Mouse (Mus musculus): ENCODE measurements around the gene Skint8.
"Not testable (repeated sequence)": the region's sequence is repeated elsewhere in the genome, so short reads cannot be mapped to it uniquely, and the experiment has no call there.

The Skint8 gene

DNA sequence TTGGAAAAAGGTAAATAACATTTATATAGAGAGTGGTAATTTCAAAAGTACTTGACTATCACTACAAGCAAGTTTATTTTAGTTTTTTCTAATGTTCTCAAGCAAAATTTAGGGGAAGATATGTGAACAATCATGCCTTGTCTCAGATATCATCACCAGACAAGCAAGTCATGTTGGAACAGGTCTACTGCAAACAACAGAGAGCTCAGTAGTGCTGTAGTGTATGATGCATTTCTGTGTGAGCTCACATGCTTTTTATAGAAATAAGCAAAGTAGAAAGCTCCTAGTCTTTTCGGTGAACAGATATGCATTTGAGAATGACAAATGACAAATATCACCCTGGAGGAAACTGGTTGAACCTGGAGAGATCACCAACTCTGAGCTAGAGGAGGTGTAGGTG is at the start of gene Skint8:
Gene Skint8, plus strand, starts transcription at position 301 of the 400 bp plus-strand sequence.
- no peak for DNase-seq (ENCODE audit: low read depth)

DNA sequence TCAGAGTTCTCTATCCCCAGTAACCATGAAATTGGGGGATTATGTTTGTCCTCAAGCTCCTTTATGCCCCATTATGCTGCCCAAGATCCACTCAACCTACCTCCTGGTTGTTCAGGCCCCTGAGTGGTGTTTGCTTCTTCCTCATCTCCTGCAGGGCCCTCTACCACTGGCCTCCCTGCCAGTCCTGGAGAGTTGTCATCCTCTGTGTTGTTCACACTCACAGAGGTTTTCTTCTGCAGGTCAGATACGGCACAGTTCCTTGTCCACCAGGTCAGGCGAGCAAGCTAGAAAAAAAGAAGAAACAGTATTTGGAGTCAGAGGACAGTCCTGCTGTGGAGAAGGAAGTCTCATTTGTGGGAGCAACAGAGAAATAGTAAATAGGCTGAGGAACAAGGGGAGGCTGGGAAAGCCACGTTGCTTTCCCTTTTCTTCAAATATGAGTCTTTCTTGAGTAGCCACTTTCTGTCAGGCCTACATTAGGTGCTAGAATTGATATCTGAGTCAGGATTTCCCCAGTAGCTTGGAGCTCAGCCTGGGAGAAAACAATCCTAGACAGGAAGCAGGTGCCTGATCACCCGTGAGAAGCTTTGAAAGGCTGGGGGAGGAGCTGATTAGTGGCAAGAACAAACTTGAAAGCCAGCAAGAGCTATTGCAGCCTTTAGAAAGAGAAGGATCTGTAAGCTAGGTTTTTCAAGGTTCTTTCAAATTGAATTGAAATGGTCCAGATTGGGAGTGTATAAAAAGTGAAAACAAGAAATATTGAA is 38.9 kb upstream of the Skint8 start:
- DNase-seq (ENCODE audit: low read depth) = no peak

DNA sequence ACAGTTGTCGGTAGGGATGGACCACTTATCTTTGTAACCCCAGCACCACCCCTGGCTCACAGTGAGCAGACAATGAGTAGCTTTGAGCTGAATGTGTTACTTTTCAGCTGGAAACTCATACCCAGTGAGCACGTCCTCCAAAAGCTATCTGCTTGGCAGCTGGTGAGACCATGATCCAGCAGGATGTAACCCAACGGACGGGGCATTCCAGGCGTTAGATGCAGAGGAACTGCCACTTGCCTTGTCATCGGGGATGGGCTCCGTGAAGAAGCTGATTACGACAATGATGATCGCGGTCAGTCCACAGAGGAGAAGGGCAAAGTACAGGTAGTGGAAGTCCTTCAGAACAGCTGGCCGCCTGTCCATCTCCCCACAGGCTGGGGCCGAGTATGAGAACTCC is 35.6 kb upstream of the Skint8 start:
- no peak for DNase-seq (ENCODE audit: low read depth)

DNA sequence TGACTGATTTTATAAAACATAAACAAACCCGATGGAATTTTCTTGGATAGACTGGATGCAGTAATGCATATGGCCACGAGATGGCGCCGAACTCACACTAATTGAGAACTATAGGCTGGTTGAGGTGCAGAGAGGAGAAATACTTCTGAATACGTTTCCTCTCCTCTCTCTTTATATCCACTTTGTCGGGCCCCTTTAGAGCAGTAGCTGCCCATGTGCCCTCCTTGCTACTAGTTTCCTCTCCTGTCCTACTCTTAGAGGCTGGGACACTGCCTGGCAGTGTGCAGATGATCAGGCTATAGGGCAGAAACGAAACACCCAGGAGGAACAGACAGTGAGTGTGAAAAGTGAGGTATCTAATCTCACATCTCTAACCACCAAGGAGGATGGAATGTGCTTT is 33.2 kb upstream of the Skint8 start:
- DNase-seq (ENCODE audit: low read depth) = peak; percentile 13

DNA sequence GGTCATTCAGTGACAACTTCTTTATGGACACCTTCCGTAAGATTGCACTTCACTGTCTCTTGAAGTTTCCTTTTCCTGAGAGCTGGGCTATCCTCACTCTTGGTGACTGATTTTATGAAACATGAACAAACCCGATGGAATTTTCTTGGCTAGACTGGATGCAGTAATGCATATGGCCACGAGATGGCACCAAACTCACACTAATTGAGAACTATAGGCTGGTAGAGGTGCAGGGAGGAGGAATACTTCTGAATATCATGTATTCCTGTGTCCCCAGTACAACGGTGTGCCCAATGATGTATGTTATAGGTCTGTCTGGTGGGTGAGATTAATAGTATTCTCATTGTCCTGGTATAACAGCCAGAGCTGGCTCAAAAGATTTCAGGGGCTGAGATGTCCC is 32.6 kb upstream of the Skint8 start:
- DNase-seq (ENCODE audit: low read depth) = peak; percentile 13

DNA sequence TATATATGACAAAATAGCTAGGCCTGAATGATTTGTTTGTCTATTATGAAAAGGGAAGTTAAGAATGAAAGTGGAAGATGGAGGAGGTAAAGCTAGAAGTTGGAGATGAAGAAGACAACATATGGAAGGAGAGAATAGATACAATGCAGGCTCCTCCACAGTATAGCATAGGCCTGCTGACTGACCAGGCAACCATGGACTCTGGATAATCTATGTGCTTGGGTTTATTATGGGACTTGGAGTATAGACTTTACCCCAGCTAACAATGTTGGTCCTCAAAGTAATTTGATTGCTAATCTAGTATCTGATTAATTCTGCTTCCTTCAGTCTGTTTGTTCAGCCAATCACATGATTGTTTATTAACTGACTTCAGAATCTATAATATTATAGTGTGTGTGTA is 27.1 kb upstream of the Skint8 start:
- no peak for DNase-seq (ENCODE audit: low read depth)

DNA sequence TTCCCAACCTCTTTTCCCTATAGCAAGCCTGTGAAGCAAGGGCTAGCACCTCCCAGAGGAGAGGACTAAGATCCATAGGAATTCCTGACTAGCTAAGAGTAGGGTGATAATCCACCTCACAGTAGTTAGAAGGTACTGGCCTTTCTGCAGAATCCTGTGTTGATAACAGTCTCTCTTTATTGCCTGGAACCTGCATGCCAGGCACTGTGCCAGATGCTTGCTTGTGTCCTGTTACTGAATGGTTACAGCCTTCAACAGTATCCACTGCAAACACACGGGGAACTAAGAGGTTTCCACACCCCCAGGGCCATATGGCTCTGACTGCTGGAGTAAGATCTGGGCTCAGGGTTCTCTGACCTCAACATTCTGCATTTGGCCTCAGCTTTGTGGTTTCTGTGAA is 21.4 kb upstream of the Skint8 start:
- no peak for DNase-seq (ENCODE audit: low read depth)

DNA sequence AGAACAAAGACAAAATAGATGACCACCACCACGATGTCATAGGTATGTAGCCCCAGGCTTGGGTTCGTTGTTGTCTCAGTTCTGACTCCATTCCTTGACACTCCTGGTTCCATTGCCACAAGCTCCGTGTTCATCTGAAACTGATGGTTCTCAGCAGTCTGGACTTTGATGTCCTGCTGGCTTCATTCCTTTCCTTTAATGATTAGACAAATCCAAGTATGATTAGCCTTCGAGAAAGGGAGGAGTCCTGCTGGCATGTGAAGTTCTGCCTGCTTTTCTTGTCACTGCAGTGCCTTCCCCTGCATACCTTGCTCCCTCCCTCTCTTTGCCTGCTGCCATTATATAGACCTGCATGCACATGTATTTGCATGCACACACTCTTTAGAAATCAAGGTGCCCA is 20.6 kb upstream of the Skint8 start:
- DNase-seq (ENCODE audit: low read depth) = no peak

DNA sequence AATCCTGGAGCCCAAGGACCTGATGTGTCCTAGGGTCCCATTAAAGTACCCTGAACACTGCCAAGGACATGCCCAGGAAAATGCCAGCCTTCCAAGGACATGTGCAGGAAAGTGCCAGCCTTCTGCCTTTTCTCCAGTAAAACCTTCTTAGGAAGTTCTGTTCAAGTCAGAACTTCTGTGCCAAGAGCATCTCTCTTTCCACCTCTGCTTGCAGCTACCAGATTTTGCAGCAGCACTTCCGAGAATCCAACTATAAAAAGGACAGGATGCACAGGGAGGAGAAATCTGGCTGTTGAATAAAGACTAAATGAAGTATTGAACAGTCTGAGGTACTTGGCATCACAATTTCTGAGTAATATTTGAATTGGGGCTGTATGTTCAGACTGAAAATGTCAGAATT is 18.7 kb upstream of the Skint8 start:
- not testable (repeated sequence) for DNase-seq (ENCODE audit: low read depth)

DNA sequence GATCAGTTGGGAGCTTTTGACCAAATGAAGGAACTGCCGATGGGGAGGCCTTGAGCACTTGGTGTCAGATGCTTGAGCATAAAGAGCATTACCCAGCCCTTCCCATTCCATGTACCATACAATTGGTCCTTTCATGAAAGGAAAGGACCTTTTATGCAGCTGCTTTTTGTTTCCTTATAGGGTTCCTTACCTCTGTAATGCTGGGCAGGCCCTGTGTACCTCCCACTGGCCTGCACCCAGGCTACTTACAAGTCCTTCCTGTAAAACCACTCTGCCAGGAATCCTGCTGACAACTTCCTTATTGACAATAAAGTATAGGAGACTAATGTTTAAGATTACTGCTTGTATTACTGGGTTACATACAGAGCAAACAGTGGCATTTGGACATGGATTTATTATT is 17.7 kb upstream of the Skint8 start:
- no peak for DNase-seq (ENCODE audit: low read depth)

DNA sequence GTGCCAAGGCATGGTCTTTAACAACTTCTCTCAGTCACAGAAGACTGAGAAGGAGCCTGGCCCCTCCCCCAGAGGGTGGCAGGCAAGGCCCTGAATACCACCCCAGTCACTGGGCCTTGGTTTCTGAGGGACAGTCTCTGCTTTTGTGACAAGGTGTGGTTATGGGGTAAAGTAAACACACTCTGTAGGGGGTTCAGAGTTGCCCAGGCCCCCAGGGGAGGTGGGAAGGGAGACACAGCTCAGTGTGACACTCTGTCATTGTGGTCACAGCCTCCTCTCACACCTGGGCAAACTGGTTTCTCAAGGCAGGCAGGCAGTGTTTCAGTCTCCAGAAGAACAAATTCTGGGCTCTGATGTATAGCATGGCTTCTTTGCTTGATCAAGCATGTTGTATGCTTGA is 16.4 kb upstream of the Skint8 start, which contains the start of gene Slc5a9:
Gene Slc5a9, minus strand, starts transcription at position 144 of the 400 bp plus-strand sequence.
- no peak for DNase-seq (ENCODE audit: low read depth)

DNA sequence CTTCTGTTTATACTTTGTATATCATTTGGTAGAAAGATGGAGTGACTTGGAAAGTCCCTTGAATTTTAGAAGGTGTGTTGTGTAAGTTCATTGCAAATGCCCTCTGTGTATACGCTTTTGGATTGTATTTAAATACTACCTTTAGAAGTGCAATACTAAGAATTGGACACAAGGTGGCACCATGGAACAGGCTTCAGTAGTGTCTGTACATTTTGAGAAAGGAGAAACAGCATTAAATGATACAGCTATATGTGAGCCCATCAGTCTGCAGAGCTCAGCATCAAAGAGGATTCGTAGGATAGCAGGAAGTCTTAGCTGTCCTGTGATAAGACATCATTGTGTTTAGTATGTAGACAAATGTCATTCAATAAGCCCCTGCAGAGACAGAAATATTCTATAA is 11.3 kb upstream of the Skint8 start:
- peak; percentile 20 for DNase-seq (ENCODE audit: low read depth)

DNA sequence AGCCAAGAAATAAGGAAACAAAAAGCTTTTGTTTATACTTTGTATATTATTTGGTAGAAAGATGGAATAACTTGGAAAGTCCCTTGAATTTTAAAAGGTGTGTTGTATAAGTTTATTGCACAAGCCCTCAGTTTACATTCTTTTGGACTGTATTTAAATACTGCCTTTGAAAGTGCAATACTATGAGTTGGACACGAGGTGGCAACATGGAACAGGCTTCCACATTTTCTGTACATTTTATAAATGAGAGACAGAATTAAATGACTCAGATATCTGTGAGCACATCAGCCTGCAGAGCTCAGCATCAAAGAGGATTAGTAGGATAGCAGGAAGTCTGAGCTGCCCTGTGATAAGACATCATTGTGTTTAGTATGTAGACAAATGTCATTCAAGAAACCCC is 42.1 kb downstream of the Skint8 start:
- DNase-seq (ENCODE audit: low read depth) = no peak

DNA sequence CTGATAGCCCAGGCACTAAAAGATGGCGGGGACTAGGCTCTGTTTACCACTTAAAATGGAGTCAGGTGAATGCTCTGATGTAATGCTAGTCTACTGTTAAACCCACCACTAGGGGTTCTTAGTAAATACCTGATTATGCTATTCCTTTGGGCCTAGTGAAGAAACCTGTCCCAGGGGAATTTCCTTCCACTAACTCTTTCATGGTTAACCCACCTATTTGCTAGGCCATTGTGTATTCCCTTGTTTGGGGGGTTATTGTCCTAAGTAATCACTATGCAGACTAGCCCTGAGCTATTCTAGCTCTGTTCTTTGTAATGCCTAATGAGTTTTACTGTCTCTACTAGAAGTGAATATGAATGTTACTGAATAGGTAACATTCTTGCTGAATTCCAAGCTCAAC is 44.0 kb downstream of the Skint8 start:
- not testable (repeated sequence) for DNase-seq (ENCODE audit: low read depth)

DNA sequence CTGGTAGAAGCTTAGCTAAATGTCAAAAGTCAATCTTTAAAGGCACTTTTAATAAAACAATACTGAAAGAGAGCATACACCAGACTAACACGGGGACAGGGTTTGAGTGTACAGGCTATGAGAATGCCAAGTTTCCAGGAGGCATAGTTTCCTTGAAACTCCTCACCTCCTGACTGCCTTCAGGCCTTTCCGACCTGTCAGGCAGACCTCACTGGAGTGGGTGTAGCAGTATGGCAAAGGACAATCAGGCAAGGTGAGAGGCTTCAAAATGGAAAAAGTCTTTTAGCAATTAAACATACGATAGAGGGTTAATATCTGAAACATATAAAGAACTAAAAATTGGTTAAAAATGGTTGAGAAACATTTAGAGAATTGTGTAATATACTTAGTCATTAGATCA is 44.5 kb downstream of the Skint8 start:
- DNase-seq (ENCODE audit: low read depth) = no peak

DNA sequence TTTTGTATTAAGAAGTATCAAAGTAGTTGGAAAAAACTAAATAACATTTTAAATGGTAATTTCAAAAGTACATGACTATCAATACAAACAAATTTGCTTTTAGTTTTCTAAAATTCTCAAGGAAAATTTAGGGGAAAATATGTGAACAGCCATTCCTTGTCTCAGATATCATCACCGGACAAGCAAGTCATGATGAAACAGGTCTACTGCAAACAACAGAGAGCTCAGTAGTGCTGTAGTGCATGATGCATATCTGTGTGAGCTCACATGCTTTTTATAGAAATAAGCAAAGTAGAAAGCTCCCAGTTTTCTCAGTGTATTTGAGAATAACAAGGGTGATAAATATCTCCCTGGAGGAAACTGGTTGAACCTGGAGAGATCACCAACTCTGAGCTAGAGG is 53.4 kb downstream of the Skint8 start, which contains the start of gene Skint7:
Gene Skint7, plus strand, starts transcription at position 301 of the 400 bp plus-strand sequence.
- DNase-seq (ENCODE audit: low read depth) = no peak

All from c-Kit-positive CD71-positive TER-119-negative erythroid progenitor cells, embryonic 14.5 days (primary cell).